Mouse (Mus musculus) adrenal gland, adult 2 months (tissue): Measurements from ENCODE around the gene Retnlb. TPM values are rescaled to one million over a fixed set of nuclear protein-coding genes. Genes with fewer than 3 reads are reported as not detected.
"Not testable (repeated sequence)": the region's sequence is repeated elsewhere in the genome, so short reads cannot be mapped to it uniquely, and the experiment has no call there.

Source experiments
- DNase-seq: peaks from one replicate; pipeline ENCODE4 v3.0.0; 2021
- long read RNA-seq: library from polyadenylated mRNA; stranded (forward); transcript quantifications from one replicate; pipeline ENCODE4 v2.0.0, GENCODE M21; 2021
- polyA plus RNA-seq: library from polyadenylated mRNA; depleted of rRNA; stranded (reverse); fragments of >200 nt; gene quantifications from 2 replicates; pipeline ENCODE4 v1.2.3, GENCODE M21; 2012; rRNA removed
- total RNA-seq, 2 experiments: library from RNA; stranded (reverse); gene quantifications; 2 replicates each; pipeline ENCODE4 v1.2.3; 2021

Gene Retnlb
- total RNA-seq: not detected
- polyA plus RNA-seq: not detected in 2 replicates
- long read RNA-seq: 0 reads

DNA sequence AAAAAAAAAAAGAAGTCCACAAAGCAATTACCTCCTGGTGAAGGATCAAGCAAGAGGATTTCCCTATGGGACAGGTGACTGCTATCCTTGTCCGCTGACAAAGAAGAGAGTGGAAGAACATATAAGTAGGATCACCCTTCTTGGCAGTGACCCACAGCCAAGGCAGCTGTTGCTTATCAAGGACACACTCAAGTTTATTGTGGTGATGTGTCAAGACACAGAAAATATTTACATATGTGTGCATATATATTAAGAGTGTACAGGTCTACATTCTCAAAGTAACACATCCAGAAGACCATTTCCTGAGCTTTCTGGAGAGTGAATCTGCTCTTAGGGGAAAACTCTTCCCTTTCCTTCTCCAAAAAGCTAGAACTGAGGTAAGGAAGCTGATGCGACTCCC is at the start of gene Retnlb:
TSS of gene Retnlb (plus strand) at position 162 of the 400 bp plus-strand sequence.
- no peak for DNase-seq

DNA sequence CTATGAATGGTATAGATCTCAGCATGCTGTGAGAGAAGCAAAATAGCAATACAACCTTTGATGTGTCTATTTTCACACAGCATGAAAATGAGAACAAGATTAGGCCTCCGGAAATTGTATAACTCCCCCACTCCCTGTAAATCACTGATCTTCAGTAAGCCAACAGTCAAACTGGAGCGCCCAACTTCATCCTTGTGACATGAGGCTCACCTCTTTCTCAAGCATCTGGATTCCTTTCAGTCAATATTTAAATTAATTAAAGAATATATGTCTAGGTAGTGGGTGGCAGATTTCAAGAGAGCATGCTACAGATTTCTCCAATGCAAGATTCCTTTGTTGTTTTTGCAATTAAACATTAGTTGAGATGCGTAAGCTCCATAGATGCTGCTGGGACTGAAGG is 47.5 kb upstream of the Retnlb start:
- no peak for DNase-seq

DNA sequence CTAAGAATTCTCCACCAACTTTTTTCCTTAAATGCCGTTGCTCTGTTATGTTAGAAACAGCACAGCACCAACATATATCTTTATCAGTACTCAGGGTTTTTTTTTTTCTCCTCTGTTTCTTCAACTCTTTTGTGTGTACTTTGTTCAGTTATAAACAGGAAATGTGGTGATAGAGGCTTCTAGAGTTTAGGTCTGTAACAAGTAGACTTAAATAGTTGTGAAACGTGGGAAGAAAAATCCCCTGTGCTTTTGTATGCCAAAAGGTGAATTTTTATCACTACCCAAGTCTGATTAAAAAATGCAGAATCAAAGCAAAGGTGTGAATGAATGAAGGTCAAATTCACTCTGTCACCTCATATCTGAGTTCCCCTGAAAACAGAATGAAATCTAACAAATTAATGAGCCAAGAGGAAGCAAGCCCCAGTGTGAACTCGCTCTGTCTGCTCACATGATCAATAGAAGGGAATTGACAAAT is 44.6 kb upstream of the Retnlb start, which contains the start of gene Trat1:
TSS of gene Trat1 (minus strand) at position 51 of the 475 bp plus-strand sequence.
- no peak for DNase-seq

DNA sequence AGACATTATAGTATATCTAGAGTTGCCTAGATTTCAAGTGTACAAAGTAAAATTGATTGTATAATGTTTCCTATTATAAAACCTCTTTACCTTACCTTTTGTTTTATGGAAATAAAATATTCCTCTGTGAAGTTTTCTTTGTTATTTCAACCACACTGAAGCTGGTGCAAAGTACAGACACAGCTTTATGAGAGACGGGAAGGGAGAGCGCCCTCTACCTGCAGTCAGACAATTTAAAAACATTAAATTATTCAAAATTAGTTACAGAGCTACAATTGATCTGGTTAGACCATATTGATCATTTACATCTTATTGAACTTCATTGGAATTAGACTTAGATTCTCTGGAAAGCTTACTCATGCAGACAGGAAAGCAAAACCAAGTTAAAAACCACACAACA is 39.4 kb upstream of the Retnlb start:
- no peak for DNase-seq

DNA sequence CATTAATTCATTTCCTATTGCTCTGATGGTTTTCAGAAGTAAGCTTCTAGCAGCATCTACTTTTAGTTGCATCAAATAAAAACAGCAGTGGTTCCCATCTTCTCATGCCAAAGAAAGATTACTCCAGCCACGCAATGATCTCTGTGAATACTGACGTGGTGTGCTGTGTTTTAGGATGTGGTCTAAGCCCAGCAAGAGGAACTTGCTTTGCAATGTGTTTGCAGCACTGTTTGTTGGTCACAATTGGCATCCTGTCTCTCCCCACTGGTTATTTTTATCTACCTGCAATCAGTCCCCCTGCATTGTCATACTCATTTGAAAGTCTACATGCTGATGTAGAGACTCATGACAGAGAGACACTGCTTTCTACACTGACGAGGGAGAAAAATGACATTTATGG is 30.4 kb upstream of the Retnlb start:
- no peak for DNase-seq

DNA sequence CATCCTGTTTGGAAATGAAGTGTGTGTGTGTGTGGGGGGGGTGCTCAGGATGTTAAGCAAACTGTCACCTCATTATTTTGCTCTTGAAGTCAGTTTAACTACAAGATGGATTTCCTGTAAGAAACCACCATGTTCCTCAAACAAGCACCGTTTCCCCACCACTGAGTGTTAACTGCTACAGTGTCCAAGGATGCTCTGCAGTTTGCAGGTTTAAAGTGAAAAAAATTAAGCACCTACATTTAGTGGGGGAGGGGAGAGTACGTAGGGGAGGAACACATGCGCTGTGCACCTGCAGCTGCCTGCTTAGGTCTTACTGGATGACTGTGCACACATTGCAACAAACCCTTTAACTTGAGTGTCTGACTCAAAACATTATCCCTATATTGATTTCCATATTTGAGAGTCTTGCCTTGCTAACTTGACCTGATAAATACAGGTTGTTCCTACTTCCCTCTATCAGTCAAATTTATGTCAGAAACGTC is 27.9 kb upstream of the Retnlb start:
- DNase-seq: no peak

DNA sequence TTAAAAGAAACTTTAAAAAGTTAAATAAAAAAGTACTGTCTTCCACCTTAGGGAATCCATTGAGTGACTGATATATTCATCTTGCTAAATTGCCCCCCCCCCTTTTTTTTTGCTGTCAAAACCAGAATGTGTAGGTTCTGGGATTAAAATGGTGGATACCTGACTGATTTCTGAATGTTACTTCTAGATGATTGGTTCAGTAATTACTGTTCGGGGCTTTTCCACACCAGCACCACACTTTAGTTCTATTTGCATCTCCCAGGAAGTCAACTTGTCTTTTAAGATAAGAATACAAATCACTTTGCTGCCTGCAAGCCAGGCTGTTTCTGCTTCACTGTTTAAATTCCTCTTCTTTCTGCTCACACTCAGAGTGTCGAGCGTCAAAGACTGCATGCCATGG is 18.4 kb upstream of the Retnlb start:
- no peak for DNase-seq

DNA sequence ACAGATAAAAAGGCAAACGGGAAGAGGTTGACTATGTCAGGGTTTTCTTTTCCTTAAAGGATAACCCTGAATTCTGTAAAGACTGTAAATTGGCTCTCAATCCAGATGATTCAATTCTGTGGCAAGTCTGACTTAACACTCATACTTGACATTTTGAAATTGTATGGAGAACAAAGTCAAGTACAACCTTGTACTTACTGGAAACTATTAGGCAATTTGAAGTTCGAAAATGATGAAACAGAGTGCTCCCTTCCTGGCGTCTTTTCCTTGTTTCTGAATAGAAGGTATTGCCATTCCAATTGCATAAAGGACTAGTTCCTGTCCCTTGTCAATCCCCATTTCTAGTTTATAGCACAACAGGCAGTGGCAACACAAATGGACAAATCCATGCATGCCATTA is 17.2 kb upstream of the Retnlb start:
- peak; percentile 22 for DNase-seq

DNA sequence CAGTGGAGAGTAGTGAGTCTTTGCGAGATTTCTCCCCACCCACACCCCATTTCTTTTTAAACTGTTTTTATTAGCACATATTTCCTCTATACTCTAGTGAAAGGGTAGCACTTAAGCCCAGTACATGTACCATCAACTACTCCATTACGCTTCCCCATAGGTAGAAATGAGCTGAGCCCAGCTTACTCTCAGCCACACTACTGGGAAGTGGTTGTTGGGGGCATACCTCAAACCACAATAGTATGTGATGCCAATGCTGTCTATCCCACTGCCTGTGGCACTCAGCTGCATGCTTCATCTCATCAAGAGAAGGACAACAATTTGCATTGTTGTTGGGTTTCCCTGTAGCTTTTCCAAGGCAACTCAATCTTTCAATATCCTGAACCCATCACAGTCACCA is 15.8 kb upstream of the Retnlb start:
- DNase-seq: no peak

DNA sequence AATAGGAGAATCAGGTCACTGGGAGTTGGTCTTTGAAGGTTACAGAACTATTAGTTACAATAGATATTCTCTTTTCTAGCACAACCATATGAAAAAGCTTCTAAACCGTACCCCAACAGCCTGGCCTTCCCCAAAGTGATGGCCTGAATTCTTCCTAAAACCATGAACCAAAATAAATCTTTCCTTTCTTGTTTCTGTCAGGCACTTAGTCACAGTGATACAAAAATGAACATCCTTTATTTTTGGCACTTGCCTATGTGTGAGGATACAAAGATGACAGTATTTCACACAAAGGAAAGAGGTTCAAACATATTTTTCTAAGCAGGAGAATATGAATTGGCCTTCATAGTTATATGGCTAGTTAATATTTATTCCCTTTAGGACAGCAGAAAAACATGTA is 11.2 kb upstream of the Retnlb start:
- no peak for DNase-seq

DNA sequence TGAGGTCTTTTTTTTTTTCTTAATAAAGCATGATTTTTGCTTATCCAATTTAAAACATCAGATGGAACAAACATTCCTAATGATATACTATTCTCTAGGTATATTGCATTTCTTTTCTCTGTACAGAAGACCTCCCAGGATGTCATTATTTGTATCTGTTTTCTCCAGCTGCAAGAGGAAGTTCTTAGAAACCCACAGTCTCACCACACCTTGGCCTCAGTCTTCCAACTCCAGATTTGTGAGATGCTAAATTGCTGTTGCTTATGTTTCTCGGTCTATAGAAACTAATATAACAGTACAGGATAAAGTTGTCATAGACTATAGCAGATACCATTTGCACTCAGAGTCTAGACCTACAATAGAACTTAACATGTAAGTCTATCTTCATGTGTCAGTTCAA is 10.1 kb upstream of the Retnlb start:
- no peak for DNase-seq

DNA sequence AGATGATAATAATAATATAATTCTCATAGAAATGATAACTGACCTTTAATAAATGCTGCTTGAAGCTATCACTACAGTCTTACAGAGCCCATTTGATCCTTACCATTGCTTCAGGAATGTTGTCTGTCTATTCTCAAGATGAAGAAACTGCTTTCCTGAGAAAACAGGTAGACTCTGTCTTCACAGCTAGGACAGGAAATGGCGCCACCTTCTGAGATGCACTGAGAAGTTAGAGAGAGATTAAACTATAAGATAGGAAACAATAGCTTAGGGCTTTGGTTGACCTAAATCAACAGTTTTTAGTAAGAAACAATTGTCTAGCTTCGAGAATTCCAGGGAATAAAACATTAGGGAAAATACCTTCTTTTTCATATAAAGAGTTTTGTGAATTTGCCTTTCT is 7.3 kb upstream of the Retnlb start:
- no peak for DNase-seq

DNA sequence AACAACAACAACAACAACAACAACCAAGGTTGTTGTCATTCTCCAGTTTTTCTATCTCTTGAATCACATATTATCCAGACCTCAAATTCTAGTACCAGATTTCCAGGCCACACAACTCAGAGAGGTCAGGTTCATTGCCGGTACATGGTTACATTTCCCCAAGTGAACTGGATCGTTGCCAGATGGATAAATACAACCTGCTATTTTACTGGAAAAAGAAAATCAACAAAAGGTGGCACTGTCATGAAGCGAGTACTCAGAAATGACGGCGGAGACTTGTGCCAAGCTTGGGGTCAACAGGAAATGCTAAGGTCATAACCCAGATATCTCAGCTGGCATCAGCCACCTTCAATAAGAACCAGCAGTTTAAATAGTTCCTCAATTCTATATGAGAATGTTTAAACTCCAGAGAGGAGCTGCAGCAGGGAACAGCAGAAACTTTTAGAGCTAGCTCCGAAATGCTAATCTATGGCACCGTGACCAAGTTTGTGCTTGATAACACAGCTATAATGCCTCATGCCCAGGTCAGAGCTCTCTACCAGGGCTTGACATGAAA is 4.7 kb upstream of the Retnlb start:
- DNase-seq: no peak

DNA sequence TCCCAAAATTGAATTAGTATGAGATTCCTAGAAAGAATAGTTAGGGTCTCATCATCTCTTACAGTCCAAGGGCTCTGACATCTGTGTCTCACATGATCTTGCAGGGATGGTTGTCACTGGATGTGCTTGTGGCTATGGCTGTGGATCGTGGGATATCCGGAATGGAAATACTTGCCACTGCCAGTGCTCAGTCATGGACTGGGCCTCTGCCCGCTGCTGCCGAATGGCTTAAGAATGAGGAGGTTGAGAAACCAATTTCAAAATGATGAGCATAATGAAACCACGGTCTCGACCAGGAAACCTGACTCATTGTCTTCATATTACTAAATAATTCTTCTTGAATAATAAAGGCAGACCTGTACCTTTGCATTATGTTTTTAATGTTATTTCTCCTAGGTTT is 1.9 kb downstream of the Retnlb start:
- no peak for DNase-seq

DNA sequence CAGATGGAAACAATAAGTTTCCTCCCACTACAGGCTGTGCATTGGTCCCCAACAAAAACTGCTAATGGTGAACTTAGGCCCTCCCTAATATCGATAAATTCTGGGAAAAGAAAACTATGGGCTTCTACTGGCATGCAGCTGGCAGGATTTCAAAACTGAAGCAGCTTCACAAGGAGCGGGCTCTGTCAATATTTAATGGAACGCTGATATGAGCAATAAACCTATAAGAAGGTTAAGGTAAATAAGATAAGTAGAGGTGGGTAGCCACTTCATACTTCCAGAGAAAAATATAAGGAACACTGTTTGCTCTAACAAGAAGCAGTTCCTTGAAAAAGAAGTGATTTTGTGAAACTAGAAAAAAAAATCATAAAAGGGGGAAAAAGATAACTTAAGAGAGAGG is 9.8 kb downstream of the Retnlb start:
- no peak for DNase-seq

DNA sequence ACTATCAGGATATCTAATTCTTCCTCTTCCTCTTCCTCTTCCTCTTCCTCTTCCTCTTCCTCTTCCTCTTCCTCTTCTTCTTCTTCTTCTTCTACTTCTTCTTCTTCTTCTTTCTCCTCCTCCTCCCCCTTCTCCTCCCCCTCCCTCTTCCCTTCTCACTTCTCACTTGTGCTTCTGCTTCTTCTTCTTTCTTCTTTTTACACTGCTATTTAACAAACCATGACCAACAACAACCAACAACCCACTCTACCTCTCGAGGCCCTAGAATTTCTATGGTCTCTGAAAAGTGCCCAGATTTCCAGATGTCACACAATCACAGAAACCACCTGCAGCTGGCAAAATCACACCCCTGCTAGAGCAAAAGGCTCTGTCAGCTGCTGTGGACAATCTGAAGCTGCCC is 11.0 kb downstream of the Retnlb start:
- DNase-seq: no peak

DNA sequence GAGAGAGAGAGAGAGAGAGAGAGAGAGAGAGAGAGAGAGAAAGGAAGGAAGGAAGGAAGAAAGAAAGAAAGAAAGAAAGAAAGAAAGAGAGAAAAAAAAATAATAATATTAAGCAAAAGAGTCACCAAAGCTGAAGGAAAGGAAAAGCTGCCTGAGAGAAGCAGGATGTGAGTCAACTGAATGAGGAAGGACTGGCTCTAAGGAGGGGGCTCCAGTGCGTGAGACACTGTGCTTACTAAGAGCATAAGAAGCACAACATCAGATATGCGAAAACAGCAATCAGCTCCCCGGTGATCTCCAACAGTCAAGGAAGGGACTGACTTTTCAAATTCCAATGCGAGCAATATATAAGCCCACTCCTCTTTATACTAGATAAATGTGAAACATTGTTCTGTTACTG is 12.4 kb downstream of the Retnlb start:
- DNase-seq: no peak

DNA sequence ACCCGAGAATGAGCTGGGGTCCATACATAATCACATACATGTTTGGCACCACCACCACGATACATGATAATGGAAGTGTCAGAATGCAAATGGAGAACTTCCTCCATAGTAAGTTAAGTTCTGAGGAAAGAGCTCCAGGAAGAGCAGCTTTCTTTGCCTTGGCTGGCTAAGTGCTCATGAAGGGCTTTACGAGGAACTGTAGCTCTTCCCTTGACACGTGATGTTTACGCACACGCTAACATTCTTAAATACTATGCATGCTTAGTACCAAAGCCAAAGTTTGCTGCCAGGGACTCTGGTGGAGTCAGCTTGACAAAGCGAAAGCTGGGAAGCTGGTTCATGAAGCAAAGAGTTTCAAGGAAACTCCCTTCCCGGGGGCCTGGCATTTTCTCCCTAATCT is 15.4 kb downstream of the Retnlb start:
- no peak for DNase-seq

DNA sequence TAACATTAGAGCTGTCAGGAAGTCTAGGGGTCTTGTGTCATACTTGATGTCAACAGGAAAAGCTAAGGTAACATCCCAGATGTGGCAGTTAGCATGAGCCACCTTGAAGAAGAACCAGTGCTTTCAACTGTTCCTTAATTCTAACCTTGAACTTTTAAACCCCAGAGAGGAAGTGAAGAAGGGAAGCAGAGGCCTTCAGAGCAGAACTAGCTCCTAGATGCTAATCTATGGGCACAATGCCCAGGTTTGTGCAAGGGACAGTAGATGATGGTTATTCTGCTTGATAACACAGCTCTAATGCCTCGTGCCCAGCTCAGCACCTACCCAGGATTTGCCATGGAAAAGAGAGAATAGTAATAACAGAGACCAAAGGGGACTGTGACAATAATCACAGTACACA is 17.0 kb downstream of the Retnlb start:
- not testable (repeated sequence) for DNase-seq

DNA sequence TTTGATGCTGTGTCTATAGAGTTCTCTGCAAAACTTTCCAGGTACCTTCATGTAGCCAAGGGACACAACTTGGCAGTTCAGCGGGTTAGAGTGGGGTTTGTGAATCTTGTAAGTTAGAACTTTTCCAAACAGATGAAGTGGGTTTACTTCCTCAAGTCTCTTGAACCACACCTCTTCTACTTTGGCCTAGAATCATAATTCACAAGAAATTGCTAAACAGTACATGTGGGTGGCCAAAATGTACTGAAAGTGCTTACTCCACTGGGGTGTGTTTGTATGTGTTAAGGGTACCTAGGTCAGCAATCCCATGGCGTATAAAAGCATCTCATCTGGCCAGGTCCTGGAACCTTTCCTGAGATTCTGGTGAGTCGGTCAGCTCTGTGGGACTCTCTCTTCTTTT is 25.6 kb downstream of the Retnlb start, which contains the start of gene Retnla:
TSS of gene Retnla (plus strand) at position 286 of the 400 bp plus-strand sequence.
- DNase-seq: no peak

DNA sequence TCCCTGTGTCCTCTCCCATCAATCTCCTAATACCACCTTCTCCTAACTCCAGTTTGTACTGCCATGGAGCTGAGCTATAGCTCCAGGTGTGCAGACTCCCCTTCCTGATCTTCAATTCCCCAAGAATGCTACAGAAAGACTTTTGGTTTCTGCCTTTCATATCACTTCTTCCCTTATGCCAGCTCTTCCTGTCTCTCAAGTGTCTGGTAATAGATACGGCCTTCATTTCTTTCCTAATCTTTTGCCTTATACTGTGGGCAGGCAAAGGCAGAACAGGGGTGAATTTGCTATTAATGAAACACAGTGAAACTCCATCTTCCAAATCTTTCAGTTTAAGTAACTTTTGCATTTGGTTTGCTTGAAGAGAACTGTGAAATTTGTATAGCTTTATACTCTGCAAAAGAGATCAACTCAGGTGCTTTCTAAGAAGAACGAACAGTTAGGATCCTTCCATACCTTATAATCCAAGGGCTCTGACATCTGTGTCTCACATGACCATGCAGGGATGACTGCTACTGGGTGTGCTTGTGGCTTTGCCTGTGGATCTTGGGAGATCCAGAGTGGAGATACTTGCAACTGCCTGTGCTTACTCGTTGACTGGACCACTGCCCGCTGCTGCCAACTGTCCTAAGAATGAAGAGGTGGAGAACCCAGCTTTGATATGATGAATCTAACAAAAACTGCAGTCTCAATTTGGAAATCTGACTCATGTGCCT is 27.2 kb downstream of the Retnlb start:
- no peak for DNase-seq

DNA sequence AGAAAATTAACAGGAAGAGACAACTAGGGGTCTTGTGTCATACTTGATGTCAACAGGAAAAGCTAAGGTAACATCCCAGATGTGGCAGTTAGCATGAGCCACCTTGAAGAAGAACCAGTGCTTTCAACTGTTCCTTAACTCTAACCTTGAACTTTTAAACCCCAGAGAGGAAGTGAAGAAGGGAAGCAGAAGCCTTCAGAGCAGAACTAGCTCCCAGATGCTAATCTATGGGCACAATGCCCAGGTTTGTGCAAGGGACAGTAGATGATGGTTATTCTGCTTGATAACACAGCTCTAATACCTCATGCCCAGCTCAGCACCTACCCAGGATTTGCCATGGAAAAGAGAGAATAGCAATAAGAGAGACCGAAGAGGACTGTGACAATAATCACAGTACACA is 48.3 kb downstream of the Retnlb start:
- DNase-seq: not testable (repeated sequence)

DNA sequence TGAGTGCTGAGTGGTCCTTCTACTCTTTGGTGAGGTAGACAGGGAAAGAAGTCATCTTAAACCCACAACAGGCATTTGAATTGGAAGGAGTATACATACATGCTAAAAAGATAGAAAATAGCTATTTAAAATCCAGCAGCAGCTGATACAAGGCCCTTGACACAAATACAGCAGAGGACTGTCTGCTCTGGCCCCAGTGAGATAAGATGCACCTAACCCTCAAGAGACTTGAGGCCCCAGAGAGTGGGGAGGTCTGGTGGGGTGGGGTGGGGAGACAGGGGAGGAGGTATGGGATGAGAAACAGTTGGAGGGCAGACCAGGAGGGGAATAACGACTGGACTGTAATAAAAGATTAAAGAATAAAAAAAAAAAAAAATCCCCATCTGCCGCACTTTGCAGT is 51.0 kb downstream of the Retnlb start:
- DNase-seq: no peak
